Mouse (Mus musculus) G1E-ER4 (cell line): ENCODE data around the gene Scn5a. TPM values are rescaled to one million over a fixed set of nuclear protein-coding genes. Genes with fewer than 3 reads are reported as not detected.

Experiments
- GATA1 ChIP-seq: IDR thresholded peaks from one replicate; pipeline ENCODE4 v1.8.0; 2012; ENCODE audit warnings: low read length, inconsistent platforms
- polyA plus RNA-seq: library from polyadenylated mRNA; stranded (reverse); fragments of >175 nt; gene quantifications from 2 replicates; pipeline ENCODE4 v1.2.3, GENCODE M21; 2012

Scn5a gene
- polyA plus RNA-seq, 1 experiment = not detected

DNA sequence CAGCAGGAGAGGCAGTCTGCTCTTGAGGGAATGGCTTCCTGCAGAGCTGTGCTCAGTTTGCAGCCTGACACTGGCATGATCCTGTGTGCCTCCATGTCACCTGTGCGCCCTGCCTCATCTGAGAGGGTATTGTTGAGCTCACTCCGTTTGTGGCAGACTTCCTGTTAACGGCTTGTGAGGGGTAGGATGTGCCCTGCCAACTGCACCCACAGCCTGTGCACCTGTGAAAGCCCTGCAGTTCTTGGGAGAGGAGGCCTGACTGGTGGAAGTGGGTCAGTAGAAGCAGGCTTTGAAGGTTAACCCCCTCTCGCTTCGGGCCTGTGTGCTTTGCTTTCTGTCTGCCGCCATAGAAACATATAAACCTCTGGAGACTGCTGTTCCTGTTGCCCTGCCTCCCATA is 113.8 kb downstream of the Scn5a start:
- TF ChIP-seq GATA1 = no peak

DNA sequence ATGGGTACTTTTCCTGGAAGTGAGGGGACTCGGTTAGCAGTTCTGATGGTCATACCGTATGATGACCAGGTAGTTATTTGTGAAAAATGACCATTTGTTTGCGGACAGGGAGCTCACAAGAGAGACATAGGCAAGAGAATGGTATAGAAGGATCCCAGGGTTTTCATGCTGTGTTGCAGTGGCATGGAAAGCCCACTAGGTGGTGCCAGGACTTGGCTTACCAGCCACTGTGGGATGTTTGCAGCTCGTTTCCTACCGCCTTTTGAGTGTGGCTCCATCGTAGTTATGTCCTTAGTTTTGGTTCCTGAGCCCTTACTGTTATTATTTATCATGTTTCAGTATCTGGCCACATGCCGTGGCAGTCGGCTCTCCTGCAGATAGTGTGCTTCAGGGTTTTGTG is 118.4 kb downstream of the Scn5a start:
- no peak for TF ChIP-seq GATA1

DNA sequence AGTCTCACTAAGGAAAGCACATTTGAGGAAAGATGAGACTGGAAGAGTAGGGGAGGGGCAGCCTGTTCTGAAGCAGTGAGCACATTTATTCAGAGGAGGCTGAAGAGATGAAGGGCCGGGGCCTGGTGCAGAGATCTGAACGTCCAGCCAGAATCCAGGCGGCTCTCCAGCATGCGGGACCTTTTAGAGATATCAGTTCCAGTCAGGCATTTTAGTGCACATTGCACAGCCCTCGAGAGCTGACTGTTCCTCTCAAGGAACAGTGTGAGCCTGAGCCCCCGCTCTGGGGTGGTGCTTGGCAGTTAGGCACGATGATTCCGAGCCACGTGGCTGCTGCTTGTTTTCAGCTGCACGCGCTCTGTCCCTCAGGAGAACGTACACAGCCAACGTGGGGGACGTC is 121.7 kb downstream of the Scn5a start:
- TF ChIP-seq GATA1 = no peak

DNA sequence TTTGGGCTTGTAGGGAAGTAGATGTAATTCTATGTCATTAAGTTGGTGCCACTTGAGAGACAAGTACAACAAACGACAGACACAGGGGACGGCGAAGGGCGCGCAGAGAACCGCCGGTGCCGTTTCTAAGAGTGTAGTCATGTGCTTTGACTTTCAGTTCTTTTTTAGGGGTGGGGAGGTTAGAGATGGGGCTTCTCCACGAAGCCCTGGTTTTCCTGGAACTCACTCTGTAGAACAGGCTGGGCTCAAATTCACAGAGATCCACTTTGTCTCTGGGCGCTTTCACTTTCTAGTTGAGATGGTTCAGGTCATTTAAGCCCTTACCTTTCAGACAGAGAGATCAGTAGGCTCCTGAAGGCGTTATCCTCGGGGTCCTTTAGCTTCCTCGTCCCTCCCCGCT is 122.8 kb downstream of the Scn5a start:
- no peak for TF ChIP-seq GATA1

DNA sequence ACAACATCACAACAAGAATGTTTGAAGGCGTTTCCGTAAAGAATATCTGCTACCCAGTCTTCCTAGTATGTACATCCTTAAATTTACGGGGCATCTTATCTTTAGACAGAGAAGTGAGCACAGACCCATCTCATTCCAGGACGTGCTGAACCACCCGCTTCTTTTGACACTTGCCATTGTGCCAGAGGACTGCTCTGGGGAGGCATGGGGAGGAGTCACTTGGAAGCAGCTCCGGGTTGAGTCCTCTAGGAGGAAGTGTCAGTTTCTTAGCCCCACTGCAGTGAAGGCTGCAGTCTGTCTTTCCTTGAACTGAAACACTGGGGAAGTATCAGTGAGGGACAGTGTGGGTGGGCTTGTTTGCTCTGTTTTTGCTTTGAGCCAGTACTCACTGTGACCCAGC is 133.1 kb downstream of the Scn5a start:
- TF ChIP-seq GATA1 = no peak

DNA sequence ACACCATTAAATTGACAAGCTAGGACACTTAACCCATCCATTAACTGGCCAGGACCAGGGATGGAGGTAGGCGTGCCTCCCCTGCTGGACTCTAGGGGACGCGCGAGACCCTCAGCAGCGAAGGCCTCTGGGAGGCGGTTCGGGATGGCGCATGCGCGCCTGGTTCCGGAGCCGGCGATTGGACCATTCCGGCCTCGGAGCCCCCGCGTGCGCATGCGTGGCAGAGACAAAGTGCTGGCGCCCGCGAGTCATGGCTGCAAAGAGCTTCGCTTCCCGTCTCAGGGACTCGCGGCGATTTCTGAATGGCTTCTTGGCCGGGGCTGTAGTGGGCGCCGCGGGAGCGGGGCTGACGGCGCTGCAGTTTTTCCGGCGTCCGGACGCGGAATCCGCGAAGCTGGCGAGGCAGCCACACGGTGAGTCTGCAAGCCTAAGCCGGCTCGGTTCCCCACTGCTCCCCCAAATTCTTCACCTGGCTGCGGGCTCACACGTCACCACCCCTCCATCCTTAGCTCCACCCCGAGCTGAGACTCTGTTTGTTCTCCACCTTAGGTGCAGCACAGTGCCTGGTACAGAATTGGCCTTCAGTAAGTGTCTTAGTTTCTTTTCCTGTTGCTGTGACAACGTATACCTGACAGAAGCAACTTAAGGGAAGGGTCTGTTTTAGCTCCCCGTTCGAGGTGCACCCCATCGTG is 133.9 kb downstream of the Scn5a start, which contains the start of gene Exog:
Exog (plus strand) TSS at position 206 of the 692 bp plus-strand sequence.
- TF ChIP-seq GATA1 = no peak

DNA sequence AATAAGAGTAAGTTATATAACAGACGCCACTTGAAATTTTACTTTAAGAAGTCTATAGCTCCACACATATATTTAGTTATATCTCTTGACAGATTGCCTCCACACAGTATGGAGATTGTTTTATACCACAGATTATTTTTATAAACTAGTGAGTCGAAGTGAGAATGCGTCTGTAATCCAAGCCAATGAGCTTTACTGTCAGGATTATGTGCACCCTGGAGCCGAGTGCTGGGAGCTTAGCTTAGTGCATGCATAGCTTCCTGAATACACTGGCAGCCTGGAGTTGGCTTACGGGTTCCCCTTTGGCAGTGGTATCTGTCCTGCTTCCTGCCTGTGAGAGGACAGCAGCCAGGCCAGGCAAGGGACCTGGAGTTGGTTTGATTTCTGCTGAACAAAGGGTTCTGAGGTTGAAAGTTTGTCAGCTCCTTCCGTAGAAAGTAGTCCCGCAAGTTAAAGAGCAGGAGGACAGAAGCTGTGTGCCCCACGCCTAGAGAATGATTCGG is 140.3 kb downstream of the Scn5a start:
- no peak for TF ChIP-seq GATA1

DNA sequence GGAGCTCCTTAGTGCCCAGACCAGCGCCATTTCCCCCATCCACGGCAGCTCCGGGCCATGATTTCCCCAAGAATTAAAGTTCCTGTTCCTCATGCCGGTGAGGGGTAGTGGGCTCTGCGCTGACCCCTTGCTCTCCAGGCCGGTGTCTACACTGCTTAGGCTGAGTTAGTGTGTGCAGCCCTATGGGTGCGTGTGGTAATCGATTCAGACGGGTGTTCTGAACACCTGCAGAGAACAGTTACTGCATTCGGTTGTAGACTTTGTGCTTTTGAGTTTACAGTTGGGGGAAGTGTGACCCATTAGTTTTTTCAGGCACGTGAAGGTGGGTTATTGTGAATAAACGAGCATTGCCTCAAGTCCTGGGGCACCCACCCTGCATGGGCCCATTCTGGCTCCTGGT is 140.8 kb downstream of the Scn5a start:
- TF ChIP-seq GATA1 = no peak

DNA sequence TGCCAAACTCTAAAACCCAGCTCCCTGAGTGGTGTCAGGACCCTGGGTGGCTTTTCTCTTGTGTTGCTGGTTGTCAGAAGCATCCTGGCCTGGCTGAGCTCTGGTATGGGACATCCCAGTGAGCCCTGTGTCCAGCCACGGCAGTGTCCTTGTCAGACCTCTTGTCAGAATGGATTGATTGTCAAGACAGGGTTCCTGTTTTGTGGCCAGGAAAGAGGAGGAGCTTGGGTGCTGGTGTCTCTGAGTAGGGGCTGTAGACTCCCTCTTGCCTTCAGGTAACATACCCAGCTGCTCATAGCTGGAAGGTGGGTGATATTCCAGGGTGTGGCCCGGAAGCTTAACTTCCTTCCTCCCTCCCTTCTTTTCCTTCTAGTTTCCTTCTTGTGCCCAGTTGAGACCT is 143.0 kb downstream of the Scn5a start:
- TF ChIP-seq GATA1 = no peak

Other genes starting within 250 kb of the Scn5a start
- 104 and 129 TPM in 2 replicates for gene Acaa1a, start 239.3 kb downstream of the Scn5a start, polyA plus RNA-seq
- gene Myd88, start 237.6 kb downstream of the Scn5a start, polyA plus RNA-seq = 20.9 and 22.4 TPM in 2 replicates
- 17.2 and 21.3 TPM in 2 replicates for gene Xylb, start 221.6 kb downstream of the Scn5a start, polyA plus RNA-seq
- not detected in 2 replicates for gene Slc22a14, start 213.5 kb downstream of the Scn5a start, polyA plus RNA-seq
- gene Acvr2b, start 176.9 kb downstream of the Scn5a start, polyA plus RNA-seq = 11.7 and 12.2 TPM in 2 replicates
- gene Exog, start 134.1 kb downstream of the Scn5a start, polyA plus RNA-seq = 2.4 and 3.8 TPM in 2 replicates
- gene Scn10a, start 140.3 kb upstream of the Scn5a start, polyA plus RNA-seq = not detected in 2 replicates
- not detected in 2 replicates for gene Scn11a, start 246.4 kb upstream of the Scn5a start, polyA plus RNA-seq